ENCODE assay signal across 10 mouse cellular contexts in the genomic region with DNA sequence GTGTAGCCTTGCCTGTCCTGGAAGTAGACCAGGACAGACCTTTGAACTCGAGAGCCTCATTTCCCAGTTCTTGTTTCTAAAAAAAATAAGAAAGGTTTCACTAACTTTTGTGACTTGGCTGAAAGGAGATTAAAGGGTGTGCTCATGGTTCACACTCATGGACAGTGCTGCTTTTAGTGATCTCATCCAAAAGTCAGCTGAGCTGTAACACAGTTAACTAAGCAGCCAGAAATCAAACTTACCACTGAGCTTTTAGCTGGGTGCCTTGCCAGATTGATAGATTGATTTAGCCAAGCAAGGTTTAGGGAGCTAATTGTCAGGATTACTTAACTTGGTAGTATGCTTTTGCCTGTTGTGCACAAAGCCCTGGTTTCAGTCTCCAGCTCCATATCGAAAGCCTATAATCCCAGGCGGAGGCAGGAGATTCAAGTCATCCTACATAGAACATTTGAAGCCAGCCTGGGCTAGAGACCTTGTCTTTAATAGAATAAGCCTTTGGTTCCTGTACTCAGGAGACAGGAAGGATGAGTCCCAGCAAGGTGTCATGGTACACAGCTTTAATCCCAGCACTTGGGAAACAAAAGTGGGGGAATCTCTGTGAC. TPM values are rescaled to one million over a fixed set of nuclear protein-coding genes. Genes with fewer than 3 reads are reported as not detected.
DNase-seq lines count a peak whose midpoint lies in the region; ATAC-seq lines count a peak whose summit lies in the region.
"Had no signal": no experiment of that assay in that cellular context is flagged by ENCODE, and none has a peak within 500 bp of the region (broad histone marks: within the 10 kb centered on the region; RNA-seq: fewer than 3 reads in every experiment).

No protein-coding gene starts in this region.

- H3K9me3 ChIP-seq in lung, embryonic 16.5 days (ENCODE audit: control insufficient read depth, low read length): no peaks in the 10 kb centered on the region
- H3K9me3 ChIP-seq in limb, embryonic 13.5 days: no peaks in the 10 kb centered on the region
- no peaks in the 10 kb centered on the region for H3K9me3 ChIP-seq in stomach, embryonic 14.5 days (ENCODE audit: control insufficient read depth, low read depth, low read length)

- no peak for ATAC-seq in lung, embryonic 16.5 days (ENCODE audit: low read depth)
- ATAC-seq in limb, embryonic 13.5 days (ENCODE audit: low FRiP score, low read depth): no peak
- ATAC-seq in stomach, embryonic 14.5 days (ENCODE audit: insufficient number of reproducible peaks, insufficient read depth, low FRiP score, low read depth): no peak
- no peak for ATAC-seq in erythroid progenitor cell, adult 5-6 weeks (replicated peaks; ENCODE audit: low FRiP score, poor library complexity, severe bottlenecking)

- no peak overlapping the region for H3K27ac ChIP-seq in lung, embryonic 16.5 days (ENCODE audit: low read length)
- no peak overlapping the region for H3K27ac ChIP-seq in limb, embryonic 13.5 days
- H3K27ac ChIP-seq in stomach, embryonic 14.5 days (ENCODE audit: low read length): no peak overlapping the region

- peak overlapping the region; percentile 93 for H3K4me2 ChIP-seq in lung, embryonic 16.5 days (ENCODE audit: low read depth, low read length)
- peak overlapping the region; percentile 99 for H3K4me2 ChIP-seq in limb, embryonic 13.5 days (replicated peaks)
- peak overlapping the region; percentile 97 for H3K4me2 ChIP-seq in stomach, embryonic 14.5 days (replicated peaks; ENCODE audit: low read depth, low read length)

- 81% methylated on average over 3 of the region's 3 CpGs for WGBS in lung, embryonic 16.5 days
- WGBS in limb, embryonic 13.5 days: 90% methylated on average over 3 of the region's 3 CpGs
- 86% methylated on average over 3 of the region's 3 CpGs for WGBS in stomach, embryonic 14.5 days

- H3K9ac ChIP-seq in lung, embryonic 16.5 days (ENCODE audit: low read length): peak overlapping the region; percentile 82
- peak overlapping the region; percentile 98 for H3K9ac ChIP-seq in limb, embryonic 13.5 days
- H3K9ac ChIP-seq in stomach, embryonic 14.5 days (replicated peaks; ENCODE audit: low read depth, low read length): peak overlapping the region; percentile 95

- H3K4me1 ChIP-seq in lung, embryonic 16.5 days (replicated peaks; ENCODE audit: control insufficient read depth, insufficient read depth, low read length): peaks cover 13% of the 10 kb centered on the region
- H3K4me1 ChIP-seq in limb, embryonic 13.5 days: peaks cover 37% of the 10 kb centered on the region
- peaks cover 17% of the 10 kb centered on the region for H3K4me1 ChIP-seq in stomach, embryonic 14.5 days (ENCODE audit: control insufficient read depth, insufficient read depth, low read length)

- H3K36me3 ChIP-seq in lung, embryonic 16.5 days (ENCODE audit: control insufficient read depth, insufficient read depth, low read length): peaks cover 28% of the 10 kb centered on the region
- peaks cover 60% of the 10 kb centered on the region for H3K36me3 ChIP-seq in limb, embryonic 13.5 days
- H3K36me3 ChIP-seq in stomach, embryonic 14.5 days (ENCODE audit: control insufficient read depth, insufficient read depth, low read length): peaks cover 43% of the 10 kb centered on the region

- DNase-seq in lung, postnatal 36 days: no peak
- peak; percentile 73 for DNase-seq in fat pad, adult 2 months (ENCODE audit: extremely low read depth, low read depth, low spot score)
- DNase-seq in cerebellum, adult 9-11 months: no peak
- DNase-seq in thymus, postnatal 0 days (ENCODE audit: low spot score): no peak
- DNase-seq: adrenal gland, adult 8-10 months; heart, adult 11 months had no signal

- no peaks in the 10 kb centered on the region for H3K27me3 ChIP-seq in lung, embryonic 16.5 days (ENCODE audit: control insufficient read depth, insufficient read depth, low read depth, low read length)
- H3K27me3 ChIP-seq in limb, embryonic 13.5 days: no peaks in the 10 kb centered on the region
- no peaks in the 10 kb centered on the region for H3K27me3 ChIP-seq in stomach, embryonic 14.5 days (ENCODE audit: control insufficient read depth, insufficient read depth, low read length)

- H3K4me3 ChIP-seq in lung, embryonic 16.5 days (ENCODE audit: low read length): peak overlapping the region; percentile 72
- peak overlapping the region; percentile 84 for H3K4me3 ChIP-seq in limb, embryonic 13.5 days
- peak overlapping the region; percentile 97 for H3K4me3 ChIP-seq in stomach, embryonic 14.5 days (ENCODE audit: low read depth, low read length)

RNA-seq across cellular contexts. Expression of gene Rnps1, which starts 1.8 kb away (rescaled TPM):
- polyA plus RNA-seq in lung, embryonic 16.5 days (2015; fragmentation: Nextera tagmentation; extraction: Ambion mirVana): 226 and 246 TPM in 2 replicates
- 322 TPM in 2 replicates for polyA plus RNA-seq in limb, embryonic 13.5 days (2015; fragmentation: Nextera tagmentation; extraction: Ambion mirVana)
- 254 and 265 TPM in 2 replicates for polyA plus RNA-seq in stomach, embryonic 14.5 days (2014; fragmentation: Nextera tagmentation; extraction: Ambion mirVana)
- total RNA-seq in erythroid progenitor cell, adult 5-6 weeks (2015; ENCODE audit: low replicate concordance): 78.6 and 100 TPM in 2 replicates
- 62.5 and 72.1 TPM in 2 replicates for total RNA-seq in erythroid progenitor cell, adult 5-6 weeks (2017; ENCODE audit: low replicate concordance)
- polyA plus RNA-seq in thymus, postnatal 0 days (2015; fragmentation: Nextera tagmentation; extraction: Ambion mirVana): 232 and 240 TPM in 2 replicates

RNA-seq across cellular contexts. Expression of gene Eci1, which starts 10.3 kb away (rescaled TPM):
- 97.4 and 102 TPM in 2 replicates for polyA plus RNA-seq in lung, embryonic 16.5 days (2015; fragmentation: Nextera tagmentation; extraction: Ambion mirVana)
- polyA plus RNA-seq in limb, embryonic 13.5 days (2015; fragmentation: Nextera tagmentation; extraction: Ambion mirVana): 85.0 and 87.3 TPM in 2 replicates
- 98.1 and 112 TPM in 2 replicates for polyA plus RNA-seq in stomach, embryonic 14.5 days (2014; fragmentation: Nextera tagmentation; extraction: Ambion mirVana)
- 4.3 and 16.8 TPM in 2 replicates for total RNA-seq in erythroid progenitor cell, adult 5-6 weeks (2015; ENCODE audit: low replicate concordance)
- 6.2 TPM in 1 of 2 replicates, not detected in the other for total RNA-seq in erythroid progenitor cell, adult 5-6 weeks (2017; ENCODE audit: low replicate concordance)
- polyA plus RNA-seq in thymus, postnatal 0 days (2015; fragmentation: Nextera tagmentation; extraction: Ambion mirVana): 23.2 and 31.3 TPM in 2 replicates

RNA-seq across cellular contexts. Expression of gene Dnase1l2, which starts 26.8 kb away (rescaled TPM):
- polyA plus RNA-seq in lung, embryonic 16.5 days (2015; fragmentation: Nextera tagmentation; extraction: Ambion mirVana): 1.6 and 2.8 TPM in 2 replicates
- polyA plus RNA-seq in limb, embryonic 13.5 days (2015; fragmentation: Nextera tagmentation; extraction: Ambion mirVana): 2.7 and 3.9 TPM in 2 replicates
- polyA plus RNA-seq in stomach, embryonic 14.5 days (2014; fragmentation: Nextera tagmentation; extraction: Ambion mirVana): 2.6 and 3.1 TPM in 2 replicates
- total RNA-seq in erythroid progenitor cell, adult 5-6 weeks (2015; ENCODE audit: low replicate concordance): 4.6 and 9.0 TPM in 2 replicates
- 1.2 and 4.0 TPM in 2 replicates for total RNA-seq in erythroid progenitor cell, adult 5-6 weeks (2017; ENCODE audit: low replicate concordance)
- 1.7 and 1.9 TPM in 2 replicates for polyA plus RNA-seq in thymus, postnatal 0 days (2015; fragmentation: Nextera tagmentation; extraction: Ambion mirVana)

RNA-seq across cellular contexts. Expression of gene E4f1, which starts 54.0 kb away (rescaled TPM):
- polyA plus RNA-seq in lung, embryonic 16.5 days (2015; fragmentation: Nextera tagmentation; extraction: Ambion mirVana): 28.8 and 30.5 TPM in 2 replicates
- 38.3 and 45.7 TPM in 2 replicates for polyA plus RNA-seq in limb, embryonic 13.5 days (2015; fragmentation: Nextera tagmentation; extraction: Ambion mirVana)
- 25.1 and 28.5 TPM in 2 replicates for polyA plus RNA-seq in stomach, embryonic 14.5 days (2014; fragmentation: Nextera tagmentation; extraction: Ambion mirVana)
- total RNA-seq in erythroid progenitor cell, adult 5-6 weeks (2015; ENCODE audit: low replicate concordance): 34.8 and 64.5 TPM in 2 replicates
- total RNA-seq in erythroid progenitor cell, adult 5-6 weeks (2017; ENCODE audit: low replicate concordance): 24.8 and 28.7 TPM in 2 replicates
- 12.2 and 24.5 TPM in 2 replicates for polyA plus RNA-seq in thymus, postnatal 0 days (2015; fragmentation: Nextera tagmentation; extraction: Ambion mirVana)

RNA-seq across cellular contexts. Expression of gene Pgp, which starts 54.0 kb away (rescaled TPM):
- polyA plus RNA-seq in lung, embryonic 16.5 days (2015; fragmentation: Nextera tagmentation; extraction: Ambion mirVana): 43.9 and 50.6 TPM in 2 replicates
- 50.2 and 51.3 TPM in 2 replicates for polyA plus RNA-seq in limb, embryonic 13.5 days (2015; fragmentation: Nextera tagmentation; extraction: Ambion mirVana)
- 51.7 and 57.0 TPM in 2 replicates for polyA plus RNA-seq in stomach, embryonic 14.5 days (2014; fragmentation: Nextera tagmentation; extraction: Ambion mirVana)
- total RNA-seq in erythroid progenitor cell, adult 5-6 weeks (2015; ENCODE audit: low replicate concordance): 28.1 and 48.6 TPM in 2 replicates
- 35.8 and 43.4 TPM in 2 replicates for total RNA-seq in erythroid progenitor cell, adult 5-6 weeks (2017; ENCODE audit: low replicate concordance)
- 55.7 and 57.4 TPM in 2 replicates for polyA plus RNA-seq in thymus, postnatal 0 days (2015; fragmentation: Nextera tagmentation; extraction: Ambion mirVana)
